Mouse (Mus musculus): Measurements from ENCODE around the gene Zfp366.

DNA sequence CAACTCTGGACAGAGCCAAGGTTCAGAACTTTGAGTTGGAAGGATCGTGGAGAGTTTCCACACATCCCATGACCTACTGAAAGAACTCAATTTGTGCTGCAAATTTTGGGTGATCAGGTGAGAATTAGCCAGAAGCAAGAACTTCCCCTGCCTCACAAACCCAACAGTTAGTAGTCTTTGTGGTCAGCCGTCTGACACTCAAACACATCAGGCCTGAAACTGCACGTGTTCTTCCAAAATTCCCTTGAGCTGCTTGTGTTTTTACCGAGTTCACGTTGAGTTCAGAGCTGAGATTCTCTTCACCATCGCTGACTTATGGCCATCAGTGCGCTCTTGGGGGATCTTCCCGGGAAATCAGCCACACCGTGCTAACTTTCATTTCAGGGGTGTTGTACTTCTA, 22.6 kb downstream of the Zfp366 start:
- TF ChIP-seq FLI1 (IDR thresholded peaks at IDR 0.05; ENCODE audit: low read length) = no peak
- no peak for TF ChIP-seq GATA1 (IDR thresholded peaks at IDR 0.05; ENCODE audit: borderline replicate concordance, low read length)
